Mouse (Mus musculus) liver, adult 2 months (tissue): ENCODE data around the gene Unc5c. TPM values are rescaled to one million over a fixed set of nuclear protein-coding genes. Genes with fewer than 3 reads are reported as not detected.

ENCODE experiments used
- DNase-seq: peaks from one replicate; pipeline ENCODE4 v3.0.0-alpha.2; 2011; ENCODE audit warnings: low read depth, low spot score; ENCODE audit errors: extremely low read depth
- H3K27ac ChIP-seq: fragments of 200-500 bp; replicated peaks from 2 replicates; pipeline ENCODE4 v1.5.1; 2012; ENCODE audit warnings: low read depth, mild to moderate bottlenecking, control low read depth, inconsistent platforms, low read length; ENCODE audit not compliant: insufficient read depth
- H3K27me3 ChIP-seq: fragments of 200-500 bp; 2 replicates; pipeline ENCODE4 v1.6.1; 2012; ENCODE audit warnings: mild to moderate bottlenecking, moderate library complexity, low read length, inconsistent platforms; ENCODE audit not compliant: control insufficient read depth, insufficient read depth
- H3K36me3 ChIP-seq: fragments of 200-500 bp; 2 replicates; pipeline ENCODE4 v1.6.1; 2012; ENCODE audit warnings: low read length, inconsistent platforms; ENCODE audit not compliant: control insufficient read depth, insufficient read depth
- H3K4me1 ChIP-seq: fragments of 200-500 bp; 2 replicates; pipeline ENCODE4 v1.6.1; 2011; ENCODE audit warnings: low read length; ENCODE audit not compliant: control insufficient read depth, insufficient read depth
- H3K4me3 ChIP-seq: fragments of 200-500 bp; 2 replicates; pipeline ENCODE4 v1.5.1; 2011; ENCODE audit warnings: low read depth, mild to moderate bottlenecking, control low read depth, low read length, moderate library complexity; ENCODE audit not compliant: insufficient read depth
- H3K79me2 ChIP-seq: fragments of 200-500 bp; 2 replicates; pipeline ENCODE4 v1.6.1; 2012; ENCODE audit warnings: inconsistent platforms, mild to moderate bottlenecking, low read length, moderate library complexity; ENCODE audit not compliant: control insufficient read depth, insufficient read depth
- H3K9ac ChIP-seq: fragments of 200-500 bp; 2 replicates; pipeline ENCODE4 v1.6.1; 2012; ENCODE audit warnings: low read depth, mild to moderate bottlenecking, control low read depth, inconsistent platforms, low read length
- CTCF ChIP-seq: fragments of 200-500 bp; IDR thresholded peaks from 2 replicates; pipeline ENCODE4 v1.5.1; 2011; ENCODE audit warnings: low read depth, low read length, control low read depth
- POLR2A ChIP-seq: fragments of 200-500 bp; IDR thresholded peaks from 2 replicates; pipeline ENCODE4 v1.6.1; 2011; ENCODE audit warnings: low read length, control low read depth; ENCODE audit not compliant: insufficient read depth; ENCODE audit errors: extremely low read depth
- WGBS: fragments of 180-500 bp; shearing (Covaris S2); methylation state at CpG from one replicate; pipeline ENCODE4 v1.1.7; 2018; 5-methylcytosine and 5-hydroxymethylcytosine counted together
- polyA plus RNA-seq: library from polyadenylated mRNA; depleted of rRNA; stranded (reverse); fragments of >200 nt; gene quantifications from 2 replicates; pipeline ENCODE4 v1.2.3, GENCODE M21; 2012
- total RNA-seq: library from RNA; depleted of rRNA; stranded (reverse); fragments of >200 nt; gene quantifications from 2 replicates; pipeline ENCODE4 v1.2.3, GENCODE M21; 2014

Unc5c gene
- total and polyA plus RNA-seq, 2 experiments, result not detected

GRCm38 (mm10) chr3:141701381-141701909 is 236.4 kb downstream of the Unc5c start:
- no peak overlapping the region for H3K4me3 ChIP-seq
- DNase-seq, result no peak
- H3K9ac ChIP-seq, result no peak overlapping the region

GRCm38 (mm10) chr3:141711601-141712000 is 246.6 kb downstream of the Unc5c start:
- no peak overlapping the region for H3K4me3 ChIP-seq
- 79% methylated on average over 4 of the region's 4 CpGs for WGBS
- TF ChIP-seq CTCF (no peak), POLR2A (no peak)

More at GRCm38 (mm10) chr3:141701381-141701909, 236.4 kb downstream of the Unc5c start:
- Histone ChIP-seq H3K79me2 (no peaks in the 10 kb centered on the region), H3K27me3 (no peaks in the 10 kb centered on the region), H3K27ac (no peak overlapping the region), H3K4me1 (no peaks in the 10 kb centered on the region), H3K36me3 (no peaks in the 10 kb centered on the region)
- WGBS, result 73% methylated on average over 3 of the region's 3 CpGs
- TF ChIP-seq CTCF, result no peak
- TF ChIP-seq POLR2A, result no peak

GRCm38 (mm10) chr3:141716371-141716770 is 251.4 kb downstream of the Unc5c start:
- no peak overlapping the region for H3K9ac ChIP-seq
- H3K36me3 ChIP-seq, result no peaks in the 10 kb centered on the region
- H3K4me3 ChIP-seq, result no peak overlapping the region
- H3K27ac ChIP-seq, result no peak overlapping the region
- WGBS, result 18% methylated on average over 4 of the region's 4 CpGs
- H3K79me2 ChIP-seq, result no peaks in the 10 kb centered on the region
- no peak for DNase-seq
- no peaks in the 10 kb centered on the region for H3K27me3 ChIP-seq
- no peak for TF ChIP-seq POLR2A
- no peaks in the 10 kb centered on the region for H3K4me1 ChIP-seq

More at GRCm38 (mm10) chr3:141711601-141712000, 246.6 kb downstream of the Unc5c start:
- Histone ChIP-seq H3K36me3 (no peaks in the 10 kb centered on the region), H3K4me1 (no peaks in the 10 kb centered on the region), H3K27me3 (no peaks in the 10 kb centered on the region), H3K9ac (no peak overlapping the region), H3K27ac (no peak overlapping the region), H3K79me2 (no peaks in the 10 kb centered on the region)
- DNase-seq, result no peak

- H3K27me3 ChIP-seq, result no peaks in the 10 kb centered on the region
- no peaks in the 10 kb centered on the region for H3K36me3 ChIP-seq
- no peak overlapping the region for H3K9ac ChIP-seq
- no peaks in the 10 kb centered on the region for H3K79me2 ChIP-seq
- H3K27ac ChIP-seq, result no peak overlapping the region
- TF ChIP-seq CTCF (no peak), POLR2A (no peak)
- no peak for DNase-seq
- WGBS, result 80% methylated on average over 5 of the region's 5 CpGs
- no peak overlapping the region for H3K4me3 ChIP-seq
- H3K4me1 ChIP-seq, result no peaks in the 10 kb centered on the region
These were observed 254.0 kb downstream of the Unc5c start for GRCm38 (mm10) chr3:141719050-141719449.

- Histone ChIP-seq H3K27ac (no peak overlapping the region), H3K79me2 (no peaks in the 10 kb centered on the region), H3K4me3 (no peak overlapping the region), H3K27me3 (no peaks in the 10 kb centered on the region), H3K4me1 (no peaks in the 10 kb centered on the region), H3K9ac (no peak overlapping the region), H3K36me3 (no peaks in the 10 kb centered on the region)
- 56% methylated on average over 2 of the region's 2 CpGs for WGBS
- TF ChIP-seq CTCF (no peak), POLR2A (no peak)
- DNase-seq, result no peak
These were observed 259.5 kb downstream of the Unc5c start for GRCm38 (mm10) chr3:141724499-141724898.

- H3K79me2 ChIP-seq, result no peaks in the 10 kb centered on the region
- DNase-seq, result no peak
- no peak overlapping the region for H3K9ac ChIP-seq
- TF ChIP-seq CTCF, result no peak
- no peak for TF ChIP-seq POLR2A
- no peaks in the 10 kb centered on the region for H3K27me3 ChIP-seq
- H3K27ac ChIP-seq, result no peak overlapping the region
- WGBS, result 88% methylated on average over 1 of the region's 1 CpGs
- H3K4me3 ChIP-seq, result no peak overlapping the region
- no peaks in the 10 kb centered on the region for H3K4me1 ChIP-seq
- no peaks in the 10 kb centered on the region for H3K36me3 ChIP-seq
These were observed 260.4 kb downstream of the Unc5c start for GRCm38 (mm10) chr3:141725432-141725831.
